Mouse (Mus musculus) brain, embryonic 14.5 days (tissue): ENCODE results near the gene Rnf123. TPM values are rescaled to one million over a fixed set of nuclear protein-coding genes. Genes with fewer than 3 reads are reported as not detected.

Source experiments
- DNase-seq: peaks from one replicate; pipeline ENCODE4 v3.0.0-alpha.2; 2011; ENCODE audit warnings: low read depth
- CTCF ChIP-seq: fragments of 200-500 bp; IDR thresholded peaks from 2 replicates; pipeline ENCODE4 v1.5.1; 2012; ENCODE audit warnings: inconsistent platforms, mild to moderate bottlenecking, moderate library complexity, borderline replicate concordance; ENCODE audit not compliant: insufficient read depth, insufficient read length; ENCODE audit errors: extremely low read depth
- POLR2A ChIP-seq: fragments of 200-500 bp; IDR thresholded peaks from 2 replicates; pipeline ENCODE4 v1.6.1; 2012; ENCODE audit warnings: mild to moderate bottlenecking, inconsistent platforms, borderline replicate concordance; ENCODE audit not compliant: poor library complexity, insufficient read depth, insufficient read length, severe bottlenecking; ENCODE audit errors: extremely low read depth
- polyA plus RNA-seq: library from polyadenylated mRNA; depleted of rRNA; stranded (reverse); fragments of >200 nt; gene quantifications from 2 replicates; pipeline ENCODE4 v1.2.3, GENCODE M21; 2012

Gene Rnf123
- polyA plus RNA-seq, 1 experiment = 93.3 TPM

DNA sequence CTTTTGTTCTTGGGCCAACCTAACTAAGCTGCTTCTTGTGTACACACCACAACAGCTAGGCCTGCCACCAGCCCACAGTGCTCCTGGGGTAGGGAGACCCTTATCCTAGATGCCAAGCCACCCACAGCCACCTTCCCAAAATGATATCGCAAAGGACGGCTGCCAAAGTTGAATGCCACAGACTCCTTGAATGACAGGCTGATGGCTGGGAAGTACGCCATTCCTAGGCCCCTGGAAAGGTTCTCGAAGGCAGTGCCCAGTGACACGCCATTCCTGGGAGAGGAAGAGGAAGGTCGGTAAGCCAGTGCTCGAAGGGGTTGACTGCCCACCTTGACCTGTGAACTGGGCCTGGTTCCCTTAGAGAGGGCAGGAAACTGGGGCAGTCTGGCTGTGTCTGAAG lies 13.6 kb downstream of the Rnf123 start:
- DNase-seq = no peak
- no peak for TF ChIP-seq POLR2A
- no peak for TF ChIP-seq CTCF

DNA sequence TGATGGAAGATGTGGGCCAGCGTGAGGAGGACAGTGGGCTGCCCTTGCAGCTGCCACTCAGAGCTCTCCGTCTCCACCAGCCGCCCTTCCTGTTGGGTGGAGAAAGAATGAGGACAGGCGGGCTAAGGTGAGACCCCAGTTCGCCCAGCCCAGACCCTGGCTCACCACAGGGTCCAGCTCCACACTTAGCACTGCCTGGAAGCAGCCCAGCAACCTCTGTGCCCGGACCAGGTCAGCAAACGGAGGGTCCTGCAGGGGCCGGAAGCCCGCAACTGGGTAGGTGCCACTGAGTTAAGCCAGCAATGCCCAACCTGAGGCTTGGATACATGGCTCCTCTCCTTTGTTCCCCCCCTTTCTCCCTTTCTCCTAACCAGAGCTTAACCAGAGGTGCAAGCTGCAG lies 14.1 kb downstream of the Rnf123 start:
- TF ChIP-seq POLR2A (no peak), CTCF (no peak)
- DNase-seq = no peak

- TF ChIP-seq POLR2A (no peak), CTCF (peak; percentile 89)
- DNase-seq = peak; percentile 91
Observed at GRCm38 (mm10) chr9:108067900-108068299, 15.2 kb downstream of the Rnf123 start.

GRCm38 (mm10) chr9:108067199-108067598 lies 15.9 kb downstream of the Rnf123 start:
- TF ChIP-seq CTCF = no peak
- TF ChIP-seq POLR2A = no peak
- DNase-seq = no peak

- peak; percentile 55 for DNase-seq
- no peak for TF ChIP-seq POLR2A
- peak; percentile 75 for TF ChIP-seq CTCF
Observed at GRCm38 (mm10) chr9:108065491-108066011, 17.6 kb downstream of the Rnf123 start.

DNA sequence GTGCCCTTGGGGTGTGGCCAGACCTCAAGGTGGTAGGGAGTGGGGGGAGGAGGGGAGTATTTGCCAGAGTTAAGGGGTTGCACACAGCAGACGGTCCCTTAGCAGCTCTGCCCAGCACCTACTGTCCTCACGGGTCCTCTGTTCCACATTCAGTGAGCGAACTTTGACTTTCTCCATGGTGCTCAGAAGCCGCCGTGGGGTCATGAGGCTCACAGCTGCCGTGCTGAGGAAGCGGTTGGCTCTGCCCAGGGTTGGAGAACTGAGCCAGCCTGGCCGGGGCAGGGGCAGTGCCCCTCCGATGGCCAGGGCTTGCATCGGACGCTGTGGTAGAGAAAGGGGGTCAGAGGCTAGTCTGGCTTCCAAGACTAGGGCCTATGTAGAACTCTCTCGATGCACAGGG lies 19.8 kb downstream of the Rnf123 start:
- DNase-seq = no peak
- TF ChIP-seq CTCF (no peak), POLR2A (no peak)

DNA sequence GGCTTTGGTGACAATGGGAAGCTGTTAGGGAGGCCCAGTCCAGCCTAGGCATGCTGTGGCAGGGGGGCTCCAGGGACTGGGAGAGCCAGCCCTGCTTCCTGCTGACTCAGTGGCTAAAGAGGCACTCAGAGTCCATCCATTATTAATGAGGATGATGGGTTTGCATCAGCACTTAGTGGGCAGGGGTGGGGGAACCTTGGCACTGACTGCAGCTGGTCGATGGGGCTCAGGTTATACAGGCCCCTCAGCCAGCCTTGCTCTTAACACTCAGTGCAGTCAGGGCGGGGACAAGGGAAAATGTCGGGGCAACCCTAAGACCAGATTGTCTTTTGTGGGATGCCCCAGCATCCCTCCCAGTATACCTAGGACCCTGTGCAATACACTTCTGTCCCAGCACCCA lies 21.0 kb downstream of the Rnf123 start:
- no peak for DNase-seq
- TF ChIP-seq CTCF (no peak), POLR2A (no peak)

GRCm38 (mm10) chr9:108058291-108058690 lies 24.9 kb downstream of the Rnf123 start:
- no peak for DNase-seq
- TF ChIP-seq CTCF = no peak
- no peak for TF ChIP-seq POLR2A

DNA sequence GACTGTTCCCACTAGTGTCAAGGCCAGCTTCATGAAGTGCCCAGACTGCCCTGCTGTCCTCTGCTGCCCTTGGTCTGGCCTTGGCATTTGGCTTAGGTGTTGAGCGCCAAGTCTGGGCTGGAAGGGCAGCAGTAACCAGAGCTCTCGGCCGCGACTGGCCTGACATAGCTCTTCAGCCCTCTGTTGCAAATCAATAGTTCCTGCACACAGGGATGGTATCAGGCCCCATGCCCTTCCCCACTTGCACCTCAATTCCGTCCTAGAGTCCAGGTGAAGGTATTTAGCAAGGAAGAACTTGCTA lies 25.9 kb downstream of the Rnf123 start:
- no peak for DNase-seq
- TF ChIP-seq POLR2A (no peak), CTCF (no peak)

DNA sequence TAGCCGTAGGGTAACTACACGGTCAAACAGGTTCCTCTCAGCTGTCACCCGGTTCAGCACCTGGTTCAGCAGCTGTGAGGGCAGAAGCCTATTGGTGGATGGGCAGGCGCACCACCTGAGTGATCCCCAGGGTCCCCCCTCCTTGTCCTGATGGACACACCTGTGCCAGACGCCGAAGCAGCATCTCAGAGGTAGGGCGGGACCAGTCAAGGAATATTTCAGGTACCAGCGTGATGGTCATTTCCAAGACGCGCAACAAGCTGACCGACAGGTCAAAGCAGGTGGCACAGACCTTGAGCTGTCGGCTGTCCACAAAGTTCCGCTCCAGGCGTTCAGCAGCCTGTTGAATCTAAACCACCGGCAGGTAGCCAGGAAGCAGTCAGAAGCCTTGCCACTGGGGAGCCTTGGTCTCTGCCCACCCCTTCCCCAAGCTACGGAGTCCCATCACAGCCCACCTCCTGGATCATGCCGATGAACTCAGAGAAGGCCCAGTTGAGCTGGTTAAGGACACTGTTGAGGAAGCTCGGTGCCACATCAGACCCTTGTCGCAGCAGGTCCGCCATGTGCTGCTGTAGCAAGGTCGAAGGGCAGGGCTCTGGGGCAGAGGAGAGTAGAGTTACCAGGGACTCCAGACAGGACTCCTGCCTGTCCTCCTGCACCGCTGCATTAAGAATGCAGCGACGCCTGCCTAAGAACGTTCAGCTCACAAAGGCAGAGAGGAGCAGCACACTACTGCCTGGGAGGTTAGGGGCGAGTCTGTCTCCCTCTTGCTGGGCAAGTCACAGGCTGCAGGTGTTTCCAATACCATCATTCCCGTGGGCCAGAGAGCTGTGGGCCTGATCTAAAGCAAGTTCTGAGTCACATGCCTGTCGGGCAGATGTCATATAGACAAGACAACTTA lies 26.5 kb downstream of the Rnf123 start:
- no peak for DNase-seq

GRCm38 (mm10) chr9:108055661-108056237 lies 27.4 kb downstream of the Rnf123 start:
- no peak for TF ChIP-seq POLR2A
- no peak for TF ChIP-seq CTCF
- DNase-seq = no peak

More for the DNA sequence above, 26.5 kb downstream of the Rnf123 start:
- TF ChIP-seq CTCF = no peak
- no peak for TF ChIP-seq POLR2A

DNA sequence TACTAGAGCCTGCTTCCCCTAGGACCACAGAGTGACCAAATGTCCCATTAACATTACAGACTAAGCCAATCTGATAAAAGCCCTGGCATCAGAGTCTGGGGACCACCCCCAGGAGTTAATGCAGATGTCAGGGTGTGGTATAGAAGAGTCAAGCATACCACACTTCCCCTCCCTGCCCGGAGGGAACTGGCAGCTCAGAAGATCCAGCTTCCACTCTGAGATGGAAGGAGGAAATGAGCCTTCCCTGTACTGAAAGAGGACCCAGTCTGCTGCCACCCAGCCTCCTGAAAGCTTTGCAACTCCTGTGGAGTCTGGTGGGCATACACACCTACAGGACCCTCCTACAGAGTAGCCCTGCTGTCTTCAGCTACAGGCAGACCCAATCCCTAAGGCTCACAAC lies 28.1 kb downstream of the Rnf123 start:
- TF ChIP-seq POLR2A (no peak), CTCF (no peak)
- DNase-seq = no peak

DNA sequence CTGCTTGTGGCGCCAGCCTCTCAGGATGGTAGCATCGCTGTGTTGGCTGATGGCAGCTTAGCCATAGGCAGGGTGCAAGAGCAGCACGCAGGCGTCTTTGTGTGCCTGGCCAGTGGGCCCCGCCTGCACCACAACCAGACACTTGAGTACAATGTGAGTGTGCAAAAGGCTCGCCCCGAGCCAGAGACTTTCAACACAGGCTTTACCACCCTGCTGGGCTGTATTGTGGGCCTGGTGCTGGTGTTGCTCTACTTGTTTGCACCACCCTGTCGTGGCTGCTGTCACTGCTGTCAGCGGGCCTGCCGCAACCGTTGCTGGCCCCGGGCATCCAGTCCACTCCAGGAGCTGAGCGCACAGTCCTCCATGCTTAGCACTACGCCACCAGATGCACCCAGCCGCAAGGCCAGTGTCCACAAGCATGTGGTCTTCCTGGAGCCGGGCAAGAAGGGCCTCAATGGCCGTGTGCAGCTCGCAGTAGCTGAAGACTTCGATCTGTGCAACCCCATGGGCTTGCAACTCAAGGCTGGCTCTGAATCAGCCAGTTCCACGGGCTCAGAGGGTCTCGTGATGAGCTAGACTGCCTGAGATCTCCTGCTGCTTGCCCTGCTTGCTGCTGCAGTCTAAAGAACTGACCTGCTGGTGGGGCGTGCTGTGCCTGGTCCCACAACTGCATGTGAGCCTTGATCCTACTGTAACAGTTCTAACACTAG lies 28.7 kb downstream of the Rnf123 start:
- no peak for DNase-seq
- no peak for TF ChIP-seq POLR2A
- no peak for TF ChIP-seq CTCF
